Mouse (Mus musculus) ES-Bruce4 (cell line): ENCODE measurements around the gene Rapgefl1.

Source experiments
- CTCF ChIP-seq: IDR thresholded peaks from one replicate; pipeline ENCODE4 v1.8.1; 2011; ENCODE audit warnings: low read depth, low read length
- POLR2A ChIP-seq: IDR thresholded peaks from one replicate; pipeline ENCODE4 v1.8.1; 2011; ENCODE audit warnings: low read length; ENCODE audit not compliant: insufficient read depth

- no peak for TF ChIP-seq CTCF
- no peak for TF ChIP-seq POLR2A
These were observed 40.7 kb upstream of the Rapgefl1 start for GRCm38 (mm10) chr11:98795714-98796514.
